Mouse (Mus musculus): ENCODE data around the gene Ppm1e.

Ppm1e gene

GRCm38 (mm10) chr11:87358331-87359261 lies at the start of gene Ppm1e:
Gene Ppm1e (minus strand): TSS chr11:87359023.
- in situ Hi-C loops (cut with MboI): no loop called here

GRCm38 (mm10) chr11:87404876-87405275 lies 46.1 kb upstream of the Ppm1e start, which contains the start of the genes Rad51c and Tex14:
Gene Rad51c (minus strand): TSS chr11:87404954.
Gene Tex14 (plus strand): TSS chr11:87405065.
- in situ Hi-C loops (cut with MboI): no loop called here

GRCm38 (mm10) chr11:87404111-87404853 lies 45.5 kb upstream of the Ppm1e start:
- in situ Hi-C loops (cut with MboI): no loop called here

GRCm38 (mm10) chr11:87398402-87398801 lies 39.6 kb upstream of the Ppm1e start:
- in situ Hi-C loops (cut with MboI): loop anchor here (25.0 kb wide), 1 partner anchor 186 kb away; no protein-coding TSS in a partner anchor

- in situ Hi-C loops (cut with MboI): loop anchor here (25.0 kb wide), 1 partner anchor 182 kb away; no protein-coding TSS in a partner anchor
Observed at GRCm38 (mm10) chr11:87393855-87394254, 35.0 kb upstream of the Ppm1e start.

GRCm38 (mm10) chr11:87385676-87386075 lies 26.9 kb upstream of the Ppm1e start:
- in situ Hi-C loops (cut with MboI): loop anchor here (25.0 kb wide), 1 partner anchor 173 kb away; no protein-coding TSS in a partner anchor

GRCm38 (mm10) chr11:87384551-87384950 lies 25.7 kb upstream of the Ppm1e start:
- in situ Hi-C loops (cut with MboI): loop anchor here (25.0 kb wide), 1 partner anchor 172 kb away; no protein-coding TSS in a partner anchor

- in situ Hi-C loops (cut with MboI): no loop called here
Observed at GRCm38 (mm10) chr11:87367865-87368580, 9.2 kb upstream of the Ppm1e start.

- in situ Hi-C loops (cut with MboI): no loop called here
Observed at GRCm38 (mm10) chr11:87367061-87367460, 8.2 kb upstream of the Ppm1e start.

GRCm38 (mm10) chr11:87365120-87365519 lies 6.3 kb upstream of the Ppm1e start:
- in situ Hi-C loops (cut with MboI): no loop called here

GRCm38 (mm10) chr11:87359262-87359612 lies 414 bp upstream of the Ppm1e start:
- in situ Hi-C loops (cut with MboI): no loop called here

- in situ Hi-C loops (cut with MboI): no loop called here
Observed at GRCm38 (mm10) chr11:87357317-87358300, 1.2 kb downstream of the Ppm1e start.

- in situ Hi-C loops (cut with MboI): no loop called here
Observed at GRCm38 (mm10) chr11:87354861-87355260, 4.0 kb downstream of the Ppm1e start.

- in situ Hi-C loops (cut with MboI): no loop called here
Observed at GRCm38 (mm10) chr11:87353646-87354170, 5.1 kb downstream of the Ppm1e start.

- in situ Hi-C loops (cut with MboI): no loop called here
Observed at GRCm38 (mm10) chr11:87326381-87326780, 32.4 kb downstream of the Ppm1e start.

- in situ Hi-C loops (cut with MboI): no loop called here
Observed at GRCm38 (mm10) chr11:87322558-87322957, 36.3 kb downstream of the Ppm1e start.

- in situ Hi-C loops (cut with MboI): no loop called here
Observed at GRCm38 (mm10) chr11:87320007-87320406, 38.8 kb downstream of the Ppm1e start.

GRCm38 (mm10) chr11:87318956-87319708 lies 39.7 kb downstream of the Ppm1e start:
- in situ Hi-C loops (cut with MboI): no loop called here

- in situ Hi-C loops (cut with MboI): no loop called here
Observed at GRCm38 (mm10) chr11:87313533-87313932, 45.3 kb downstream of the Ppm1e start.

GRCm38 (mm10) chr11:87310309-87310708 lies 48.5 kb downstream of the Ppm1e start:
- in situ Hi-C loops (cut with MboI): no loop called here
